Mouse (Mus musculus) CH12.LX (cell line): Measurements from ENCODE around the gene Epb41l2.

ENCODE experiments used
- CTCF ChIP-seq, 2 experiments: IDR thresholded peaks in 1 of 2; conservative IDR thresholded peaks in 1 of 2; 2 replicates each; pipeline ENCODE4 v1.5.1; 2011 to 2012; ENCODE audit warnings: low read depth in 2 of 2, low read length in 2 of 2, improper control_type of control experiment in 1 of 2, inconsistent platforms in 1 of 2, mild to moderate bottlenecking in 1 of 2, moderate library complexity in 1 of 2
- E2F4 ChIP-seq: IDR thresholded peaks from 2 replicates; pipeline ENCODE4 v1.6.1; 2011; ENCODE audit warnings: low read depth, low read length, improper control_type of control experiment; ENCODE audit not compliant: insufficient replicate concordance
- EP300 ChIP-seq: IDR thresholded peaks from 2 replicates; pipeline ENCODE4 v1.6.1; 2011; ENCODE audit warnings: low read length, improper control_type of control experiment
- MAX ChIP-seq: IDR thresholded peaks from 2 replicates; pipeline ENCODE4 v1.6.1; 2011; ENCODE audit warnings: low read length, improper control_type of control experiment
- PAX5 ChIP-seq: IDR thresholded peaks from 2 replicates; pipeline ENCODE4 v1.6.1; 2012; ENCODE audit warnings: low read length, inconsistent platforms, mixed read lengths
- POLR2A ChIP-seq: IDR thresholded peaks from 2 replicates; pipeline ENCODE4 v1.6.1; 2011; ENCODE audit warnings: low read depth, mild to moderate bottlenecking, improper control_type of control experiment, low read length
- POLR2AphosphoS2 ChIP-seq: IDR thresholded peaks from 2 replicates; pipeline ENCODE4 v1.6.1; 2011; ENCODE audit warnings: low read depth, low read length, improper control_type of control experiment
- SMC3 ChIP-seq: IDR thresholded peaks from 2 replicates; pipeline ENCODE4 v1.6.1; 2011; ENCODE audit warnings: low read depth, low read length, improper control_type of control experiment
- USF1 ChIP-seq: IDR thresholded peaks from 2 replicates; pipeline ENCODE4 v1.6.1; 2014; ENCODE audit warnings: low read depth, mild to moderate bottlenecking, inconsistent platforms, low read length, improper control_type of control experiment
- ZC3H11A ChIP-seq: IDR thresholded peaks from 2 replicates; pipeline ENCODE4 v1.6.1; 2012; ENCODE audit warnings: low read depth, mild to moderate bottlenecking, inconsistent platforms, low read length, improper control_type of control experiment
- ZMIZ1 ChIP-seq: IDR thresholded peaks from 2 replicates; pipeline ENCODE4 v1.6.1; 2012; ENCODE audit warnings: low read depth, mild to moderate bottlenecking, inconsistent platforms, low read length, improper control_type of control experiment

- no peak for TF ChIP-seq POLR2A
- no peak for TF ChIP-seq ZC3H11A
- no peak for TF ChIP-seq CTCF (conservative IDR thresholded peaks at IDR 0.05 in 1 of 2, IDR thresholded peaks at IDR 0.05 in 1 of 2; ENCODE audit: low read depth in 2 of 2, low read length in 2 of 2)
- TF ChIP-seq USF1, result no peak
- no peak for TF ChIP-seq E2F4
- TF ChIP-seq ZMIZ1, result no peak
- no peak for TF ChIP-seq POLR2AphosphoS2
- TF ChIP-seq MAX, result no peak
- TF ChIP-seq SMC3, result no peak
- no peak for TF ChIP-seq EP300
- TF ChIP-seq PAX5, result no peak
Measured at GRCm38 (mm10) chr10:25453150-25453549, 93.6 kb downstream of the Epb41l2 start.
